Mouse (Mus musculus): ENCODE measurements around the gene Rsph14. TPM values are rescaled to one million over a fixed set of nuclear protein-coding genes. Genes with fewer than 3 reads are reported as not detected.

The Rsph14 gene
- polyA plus RNA-seq, 1 experiment from 2014 or later, result not detected

- DNase-seq (ENCODE audit: low spot score), result peak; percentile 81
- H3K4me2 ChIP-seq (ENCODE audit: low read depth, low read length), result peak overlapping the region; percentile 97; the same call in 1 of the 2 replicates
- no peak for ATAC-seq (replicated peaks; ENCODE audit: insufficient number of reproducible peaks, low FRiP score, low TSS enrichment, low read depth)
- WGBS, result 1% methylated on average over 11 of the region's 11 CpGs
- H3K27me3 ChIP-seq (ENCODE audit: control insufficient read depth, insufficient read depth, low read length), result no peaks in the 10 kb centered on the region
- H3K36me3 ChIP-seq (replicated peaks; ENCODE audit: control insufficient read depth, insufficient read depth, low read depth, low read length), result no peaks in the 10 kb centered on the region
- H3K9me3 ChIP-seq (replicated peaks; ENCODE audit: control insufficient read depth, low read length), result no peaks in the 10 kb centered on the region
- no peak overlapping the region for H3K9ac ChIP-seq (replicated peaks; ENCODE audit: low read length)
- H3K4me1 ChIP-seq (ENCODE audit: control insufficient read depth, insufficient read depth, low read length), result peaks cover 6% of the 10 kb centered on the region
- peak overlapping the region; percentile 93; the same call in 1 of the 2 replicates for H3K4me3 ChIP-seq (ENCODE audit: low read depth, low read length)
- no peak overlapping the region for H3K27ac ChIP-seq (replicated peaks; ENCODE audit: low read depth, low read length)
Observed at GRCm38 (mm10) chr10:75059396-75059795, 27.0 kb upstream of the Rsph14 start.

GRCm38 (mm10) chr10:75058761-75059395 is 26.5 kb upstream of the Rsph14 start:
- H3K4me1 ChIP-seq (ENCODE audit: control insufficient read depth, insufficient read depth, low read length), result peaks cover 6% of the 10 kb centered on the region

GRCm38 (mm10) chr10:75058336-75058735 is 25.9 kb upstream of the Rsph14 start:
- no peak overlapping the region for H3K9ac ChIP-seq (replicated peaks; ENCODE audit: low read length)
- no peak overlapping the region for H3K4me3 ChIP-seq (ENCODE audit: low read depth, low read length)
- no peaks in the 10 kb centered on the region for H3K9me3 ChIP-seq (replicated peaks; ENCODE audit: control insufficient read depth, low read length)
- ATAC-seq (replicated peaks; ENCODE audit: insufficient number of reproducible peaks, low FRiP score, low TSS enrichment, low read depth) (no peak), DNase-seq (ENCODE audit: low spot score) (no peak)
- H3K4me2 ChIP-seq (ENCODE audit: low read depth, low read length), result no peak overlapping the region
- no peaks in the 10 kb centered on the region for H3K27me3 ChIP-seq (ENCODE audit: control insufficient read depth, insufficient read depth, low read length)
- H3K27ac ChIP-seq (replicated peaks; ENCODE audit: low read depth, low read length), result no peak overlapping the region
- H3K36me3 ChIP-seq (replicated peaks; ENCODE audit: control insufficient read depth, insufficient read depth, low read depth, low read length), result no peaks in the 10 kb centered on the region
- peaks cover 6% of the 10 kb centered on the region for H3K4me1 ChIP-seq (ENCODE audit: control insufficient read depth, insufficient read depth, low read length)
- WGBS, result 85% methylated on average over 8 of the region's 8 CpGs

More at GRCm38 (mm10) chr10:75058761-75059395, 26.5 kb upstream of the Rsph14 start:
- Histone ChIP-seq H3K36me3 (replicated peaks; ENCODE audit: control insufficient read depth, insufficient read depth, low read depth, low read length) (no peaks in the 10 kb centered on the region), H3K4me2 (ENCODE audit: low read depth, low read length) (no peak overlapping the region), H3K4me3 (ENCODE audit: low read depth, low read length) (no peak overlapping the region), H3K27ac (replicated peaks; ENCODE audit: low read depth, low read length) (no peak overlapping the region), H3K27me3 (ENCODE audit: control insufficient read depth, insufficient read depth, low read length) (no peaks in the 10 kb centered on the region), H3K9ac (replicated peaks; ENCODE audit: low read length) (no peak overlapping the region), H3K9me3 (replicated peaks; ENCODE audit: control insufficient read depth, low read length) (no peaks in the 10 kb centered on the region)
- WGBS, result 23% methylated on average over 9 of the region's 9 CpGs
- DNase-seq (ENCODE audit: low spot score) (peak; percentile 53), ATAC-seq (replicated peaks; ENCODE audit: insufficient number of reproducible peaks, low FRiP score, low TSS enrichment, low read depth) (no peak)

GRCm38 (mm10) chr10:75056255-75056654 is 23.9 kb upstream of the Rsph14 start:
- no peak overlapping the region for H3K4me3 ChIP-seq (ENCODE audit: low read depth, low read length)
- no peak overlapping the region for H3K4me2 ChIP-seq (ENCODE audit: low read depth, low read length)
- H3K9me3 ChIP-seq (replicated peaks; ENCODE audit: control insufficient read depth, low read length), result no peaks in the 10 kb centered on the region
- no peak overlapping the region for H3K9ac ChIP-seq (replicated peaks; ENCODE audit: low read length)
- H3K36me3 ChIP-seq (replicated peaks; ENCODE audit: control insufficient read depth, insufficient read depth, low read depth, low read length), result no peaks in the 10 kb centered on the region
- H3K4me1 ChIP-seq (ENCODE audit: control insufficient read depth, insufficient read depth, low read length), result peaks cover 3% of the 10 kb centered on the region; the same call in 1 of the 2 replicates
- no peaks in the 10 kb centered on the region for H3K27me3 ChIP-seq (ENCODE audit: control insufficient read depth, insufficient read depth, low read length)
- WGBS, result 7% methylated on average over 4 of the region's 4 CpGs
- DNase-seq (ENCODE audit: low spot score) (no peak), ATAC-seq (replicated peaks; ENCODE audit: insufficient number of reproducible peaks, low FRiP score, low TSS enrichment, low read depth) (no peak)
- no peak overlapping the region for H3K27ac ChIP-seq (replicated peaks; ENCODE audit: low read depth, low read length)

GRCm38 (mm10) chr10:75055672-75056071 is 23.3 kb upstream of the Rsph14 start:
- Histone ChIP-seq H3K27me3 (ENCODE audit: control insufficient read depth, insufficient read depth, low read length) (no peaks in the 10 kb centered on the region), H3K27ac (replicated peaks; ENCODE audit: low read depth, low read length) (no peak overlapping the region), H3K9ac (replicated peaks; ENCODE audit: low read length) (no peak overlapping the region), H3K9me3 (replicated peaks; ENCODE audit: control insufficient read depth, low read length) (no peaks in the 10 kb centered on the region), H3K36me3 (replicated peaks; ENCODE audit: control insufficient read depth, insufficient read depth, low read depth, low read length) (no peaks in the 10 kb centered on the region), H3K4me3 (ENCODE audit: low read depth, low read length) (no peak overlapping the region), H3K4me1 (ENCODE audit: control insufficient read depth, insufficient read depth, low read length) (peaks cover 3% of the 10 kb centered on the region; the same call in 1 of the 2 replicates), H3K4me2 (ENCODE audit: low read depth, low read length) (no peak overlapping the region)
- ATAC-seq (replicated peaks; ENCODE audit: insufficient number of reproducible peaks, low FRiP score, low TSS enrichment, low read depth) (no peak), DNase-seq (ENCODE audit: low spot score) (no peak)
- WGBS, result 65% methylated on average over 5 of the region's 5 CpGs

- H3K9me3 ChIP-seq (replicated peaks; ENCODE audit: control insufficient read depth, low read length), result no peaks in the 10 kb centered on the region
- H3K4me2 ChIP-seq (ENCODE audit: low read depth, low read length), result no peak overlapping the region
- H3K4me1 ChIP-seq (ENCODE audit: control insufficient read depth, insufficient read depth, low read length), result no peaks in the 10 kb centered on the region
- WGBS, result 70% methylated on average over 6 of the region's 6 CpGs
- H3K36me3 ChIP-seq (replicated peaks; ENCODE audit: control insufficient read depth, insufficient read depth, low read depth, low read length), result no peaks in the 10 kb centered on the region
- H3K4me3 ChIP-seq (ENCODE audit: low read depth, low read length), result no peak overlapping the region
- ATAC-seq (replicated peaks; ENCODE audit: insufficient number of reproducible peaks, low FRiP score, low TSS enrichment, low read depth) (no peak), DNase-seq (ENCODE audit: low spot score) (no peak)
- H3K27me3 ChIP-seq (ENCODE audit: control insufficient read depth, insufficient read depth, low read length), result no peaks in the 10 kb centered on the region
- no peak overlapping the region for H3K27ac ChIP-seq (replicated peaks; ENCODE audit: low read depth, low read length)
- no peak overlapping the region for H3K9ac ChIP-seq (replicated peaks; ENCODE audit: low read length)
Observed at GRCm38 (mm10) chr10:75054125-75054524, 21.7 kb upstream of the Rsph14 start.

- H3K27ac ChIP-seq (replicated peaks; ENCODE audit: low read depth, low read length), result no peak overlapping the region
- H3K36me3 ChIP-seq (replicated peaks; ENCODE audit: control insufficient read depth, insufficient read depth, low read depth, low read length), result no peaks in the 10 kb centered on the region
- 87% methylated on average over 4 of the region's 4 CpGs for WGBS
- DNase-seq (ENCODE audit: low spot score), result no peak
- no peak overlapping the region for H3K4me3 ChIP-seq (ENCODE audit: low read depth, low read length)
- no peaks in the 10 kb centered on the region for H3K4me1 ChIP-seq (ENCODE audit: control insufficient read depth, insufficient read depth, low read length)
- H3K27me3 ChIP-seq (ENCODE audit: control insufficient read depth, insufficient read depth, low read length), result no peaks in the 10 kb centered on the region
- no peaks in the 10 kb centered on the region for H3K9me3 ChIP-seq (replicated peaks; ENCODE audit: control insufficient read depth, low read length)
- H3K4me2 ChIP-seq (ENCODE audit: low read depth, low read length), result no peak overlapping the region
- no peak overlapping the region for H3K9ac ChIP-seq (replicated peaks; ENCODE audit: low read length)
- ATAC-seq (replicated peaks; ENCODE audit: insufficient number of reproducible peaks, low FRiP score, low TSS enrichment, low read depth), result no peak
Observed at GRCm38 (mm10) chr10:75053655-75054054, 21.3 kb upstream of the Rsph14 start.

- DNase-seq (ENCODE audit: low spot score) (no peak), ATAC-seq (replicated peaks; ENCODE audit: insufficient number of reproducible peaks, low FRiP score, low TSS enrichment, low read depth) (no peak)
- Histone ChIP-seq H3K4me1 (ENCODE audit: control insufficient read depth, insufficient read depth, low read length) (no peaks in the 10 kb centered on the region), H3K9me3 (replicated peaks; ENCODE audit: control insufficient read depth, low read length) (no peaks in the 10 kb centered on the region), H3K27ac (replicated peaks; ENCODE audit: low read depth, low read length) (no peak overlapping the region), H3K4me2 (ENCODE audit: low read depth, low read length) (no peak overlapping the region), H3K9ac (replicated peaks; ENCODE audit: low read length) (no peak overlapping the region), H3K36me3 (replicated peaks; ENCODE audit: control insufficient read depth, insufficient read depth, low read depth, low read length) (no peaks in the 10 kb centered on the region), H3K4me3 (ENCODE audit: low read depth, low read length) (no peak overlapping the region), H3K27me3 (ENCODE audit: control insufficient read depth, insufficient read depth, low read length) (no peaks in the 10 kb centered on the region)
- 78% methylated on average over 8 of the region's 8 CpGs for WGBS
Observed at GRCm38 (mm10) chr10:75052902-75053301, 20.5 kb upstream of the Rsph14 start.

Measured in embryonic facial prominence, embryonic 11.5 days (tissue).